Mouse (Mus musculus): Measurements from ENCODE around the gene Cntd1. TPM values are rescaled to one million over a fixed set of nuclear protein-coding genes. Genes with fewer than 3 reads are reported as not detected.

The Cntd1 gene
- total and polyA plus RNA-seq, 3 experiments: 0.96 to 2.5 (median 0.98) TPM

- dilution Hi-C loops (cut with MboI; ENCODE audit: extremely low pct_ligation_motif_present, extremely low pct_unique_long_range_greater_than_20kb, low sequenced_read_pairs) (no loop called here), in situ Hi-C loops (cut with MboI; ENCODE audit: low pct_ligation_motif_present, low pct_unique_long_range_greater_than_20kb, low sequenced_read_pairs) (loop anchor here (10.0 kb wide), 1 partner anchor 217 kb away; the partner anchor contains the start of genes Coasy and Mlx)
- peak; percentile 99 for DNase-seq (ENCODE audit: extremely low read depth)
- no peaks in the 10 kb centered on the region for H3K9me3 ChIP-seq (replicated peaks; ENCODE audit: low read length)
- H3K4me1 ChIP-seq (ENCODE audit: control insufficient read depth in 1 of 2, insufficient read depth in 2 of 2): peaks cover 3 to 26% of the 10 kb centered on the region in 2 experiments; a peak in 3 of 4 replicates
- H3K27me3 ChIP-seq (replicated peaks): no peaks in the 10 kb centered on the region
- H3K36me3 ChIP-seq (replicated peaks in 1 of 2; ENCODE audit: control insufficient read depth in 1 of 2, insufficient read depth in 1 of 2, low read length in 1 of 2): peaks cover 17 to 33% of the 10 kb centered on the region in 2 experiments
- H3K27ac ChIP-seq (ENCODE audit: insufficient read depth, low read depth): no peak within 1 kb of the TSS
- peak within 1 kb of the TSS; percentile 92 for H3K4me2 ChIP-seq (ENCODE audit: insufficient read depth, low read depth, poor library complexity, severe bottlenecking)
- TF ChIP-seq BHLHE40 (IDR thresholded peaks at IDR 0.05; ENCODE audit: low read depth, low read length) (0 out of 2 replicates have a peak, but pooled peaks have one; percentile 23), USF2 (conservative IDR thresholded peaks at IDR 0.05; ENCODE audit: low read depth, low read length) (no peak), RAD21 (IDR thresholded peaks at IDR 0.05; ENCODE audit: low read depth, low read length) (peak; percentile 89), ZNF384 (IDR thresholded peaks at IDR 0.05; ENCODE audit: low read depth, low read length) (no peak), JUN (IDR thresholded peaks at IDR 0.05; ENCODE audit: insufficient read depth, low read depth, low read length) (peak; percentile 52; the same call in 1 of the 2 replicates), IRF4 (IDR thresholded peaks at IDR 0.05; ENCODE audit: low read depth, low read length) (peak; percentile 68; the same call in 1 of the 2 replicates), NRF1 (IDR thresholded peaks at IDR 0.05; ENCODE audit: low read depth, low read length) (0 out of 2 replicates have a peak, but pooled peaks have one; percentile 32), TBP (conservative IDR thresholded peaks at IDR 0.05; ENCODE audit: low read depth, low read length) (peak; percentile 74; the same call in 1 of the 2 replicates), ETS1 (conservative IDR thresholded peaks at IDR 0.05; ENCODE audit: low read depth, low read length) (peak; percentile 30; the same call in 1 of the 2 replicates), ELF1 (IDR thresholded peaks at IDR 0.05; ENCODE audit: low read depth, low read length) (peak; percentile 98), PAX5 (IDR thresholded peaks at IDR 0.05; ENCODE audit: low read length) (no peak), ZC3H11A (IDR thresholded peaks at IDR 0.05; ENCODE audit: low read depth, low read length) (no peak; the same call in 1 of the 2 replicates), POLR2A (IDR thresholded peaks at IDR 0.05; ENCODE audit: low read depth, low read length) (peak; percentile 97), CHD1 (IDR thresholded peaks at IDR 0.05; ENCODE audit: low read depth, low read length) (no peak), JUND (conservative IDR thresholded peaks at IDR 0.05; ENCODE audit: low read depth, low read length) (0 out of 2 replicates have a peak, but pooled peaks have one; percentile 56), CHD2 (IDR thresholded peaks at IDR 0.05; ENCODE audit: low read length) (no peak), MAZ (IDR thresholded peaks at IDR 0.05; ENCODE audit: low read depth, low read length) (no peak), MXI1 (IDR thresholded peaks at IDR 0.05; ENCODE audit: low read depth, low read length) (peak; percentile 52; the same call in 1 of the 2 replicates), KAT2A (IDR thresholded peaks at IDR 0.05; ENCODE audit: insufficient replicate concordance, low read length) (peak; percentile 69; the same call in 1 of the 2 replicates), E2F4 (IDR thresholded peaks at IDR 0.05; ENCODE audit: insufficient replicate concordance, low read depth, low read length) (no peak), TCF12 (IDR thresholded peaks at IDR 0.05; ENCODE audit: low read depth, low read length) (peak; percentile 83), GABPA (IDR thresholded peaks at IDR 0.05; ENCODE audit: insufficient replicate concordance, low read depth, low read length) (no peak; the same call in 1 of the 2 replicates), UBTF (IDR thresholded peaks at IDR 0.05; ENCODE audit: low read depth, low read length) (no peak), POLR2AphosphoS2 (IDR thresholded peaks at IDR 0.05; ENCODE audit: low read depth, low read length) (peak; percentile 42; the same call in 1 of the 2 replicates), CTCF (conservative IDR thresholded peaks at IDR 0.05 in 1 of 2, IDR thresholded peaks at IDR 0.05 in 1 of 2; ENCODE audit: low read depth in 2 of 2, low read length in 2 of 2) (peak; percentile 92 to 95), NELFE (IDR thresholded peaks at IDR 0.05; ENCODE audit: low read depth, low read length) (peak; percentile 93), USF1 (IDR thresholded peaks at IDR 0.05; ENCODE audit: low read depth, low read length) (no peak), HCFC1 (IDR thresholded peaks at IDR 0.05; ENCODE audit: low read depth, low read length) (peak; percentile 86), SIN3A (IDR thresholded peaks at IDR 0.05; ENCODE audit: low read length) (peak; percentile 94), RCOR1 (conservative IDR thresholded peaks at IDR 0.05; ENCODE audit: low read depth, low read length) (no peak), ZMIZ1 (IDR thresholded peaks at IDR 0.05; ENCODE audit: low read depth, low read length) (peak; percentile 66; the same call in 1 of the 2 replicates), MAFK (IDR thresholded peaks at IDR 0.05; ENCODE audit: insufficient replicate concordance, low read length) (no peak), MAX (IDR thresholded peaks at IDR 0.05; ENCODE audit: low read length) (no peak), MYC (IDR thresholded peaks at IDR 0.05; ENCODE audit: low read depth, low read length) (0 out of 2 replicates have a peak, but pooled peaks have one; percentile 64), SMC3 (IDR thresholded peaks at IDR 0.05; ENCODE audit: low read depth, low read length) (peak; percentile 83), MEF2A (IDR thresholded peaks at IDR 0.05; ENCODE audit: borderline replicate concordance, low read depth, low read length) (peak; percentile 26; the same call in 1 of the 2 replicates)
- peak within 1 kb of the TSS; percentile 88 for H3K9ac ChIP-seq (ENCODE audit: insufficient read depth, low read depth)
- peak within 1 kb of the TSS; percentile 70 to 95 (median 84) for H3K4me3 ChIP-seq (replicated peaks in 1 of 3; ENCODE audit: low read depth in 2 of 3, low read length in 2 of 3, poor library complexity in 1 of 3)
- peaks cover 44% of the 10 kb centered on the region for H3K79me2 ChIP-seq (replicated peaks; ENCODE audit: control insufficient read depth, extremely low read depth, insufficient read depth, poor library complexity, severe bottlenecking)
Observed at GRCm38 (mm10) chr11:101302004-101302798, 23.4 kb downstream of the Cntd1 start, which contains the start of gene Becn1. Gene Becn1, minus strand, starts transcription at chr11:101302286.
